Mouse (Mus musculus) forebrain, embryonic 12.5 days (tissue): ENCODE results near the gene Vps29. TPM values are rescaled to one million over a fixed set of nuclear protein-coding genes. Genes with fewer than 3 reads are reported as not detected.

Source experiments
- ATAC-seq: fragments of 200-750 bp; cut with Nextera tagmentation; 2 replicates; pipeline ENCODE4 v1.8.0; 2017; ENCODE audit warnings: moderate TSS enrichment; ENCODE audit not compliant: low FRiP score
- H3K27ac ChIP-seq: fragments of 300-500 bp; sonication (generic); 2 replicates; pipeline ENCODE4 v1.5.1; 2016; ENCODE audit warnings: mild to moderate bottlenecking
- H3K27me3 ChIP-seq: fragments of 300-500 bp; sonication (generic); 2 replicates; pipeline ENCODE4 v1.6.1; 2016; ENCODE audit warnings: mild to moderate bottlenecking
- H3K36me3 ChIP-seq: fragments of 300-500 bp; sonication (generic); replicated peaks from 2 replicates; pipeline ENCODE4 v1.6.1; 2016; ENCODE audit warnings: mild to moderate bottlenecking
- H3K4me1 ChIP-seq: fragments of 300-500 bp; sonication (generic); 2 replicates; pipeline ENCODE4 v1.6.1; 2016
- H3K4me2 ChIP-seq: fragments of 300-500 bp; sonication (generic); 2 replicates; pipeline ENCODE4 v1.6.1; 2016; ENCODE audit warnings: mild to moderate bottlenecking, moderate library complexity
- H3K4me3 ChIP-seq: fragments of 300-500 bp; sonication (generic); replicated peaks from 2 replicates; pipeline ENCODE4 v1.5.1; 2016; ENCODE audit warnings: mild to moderate bottlenecking
- H3K9ac ChIP-seq: fragments of 300-500 bp; sonication (generic); 2 replicates; pipeline ENCODE4 v1.6.1; 2016; ENCODE audit warnings: mild to moderate bottlenecking
- H3K9me3 ChIP-seq: fragments of 300-500 bp; sonication (generic); 2 replicates; pipeline ENCODE4 v1.6.1; 2016
- WGBS: fragments of 180-500 bp; shearing (Covaris S2); methylation state at CpG from one replicate; pipeline ENCODE4 v1.1.7; 2016; 5-methylcytosine and 5-hydroxymethylcytosine counted together
- polyA plus RNA-seq: library from polyadenylated mRNA; unstranded; fragments of >200 nt; fragmentation: Nextera tagmentation; extraction: Ambion mirVana; gene quantifications from 2 replicates; pipeline ENCODE4 v1.2.1, GENCODE M21; 2016

The Vps29 gene
- polyA plus RNA-seq, 1 experiment from 2014 or later: 174 TPM

DNA sequence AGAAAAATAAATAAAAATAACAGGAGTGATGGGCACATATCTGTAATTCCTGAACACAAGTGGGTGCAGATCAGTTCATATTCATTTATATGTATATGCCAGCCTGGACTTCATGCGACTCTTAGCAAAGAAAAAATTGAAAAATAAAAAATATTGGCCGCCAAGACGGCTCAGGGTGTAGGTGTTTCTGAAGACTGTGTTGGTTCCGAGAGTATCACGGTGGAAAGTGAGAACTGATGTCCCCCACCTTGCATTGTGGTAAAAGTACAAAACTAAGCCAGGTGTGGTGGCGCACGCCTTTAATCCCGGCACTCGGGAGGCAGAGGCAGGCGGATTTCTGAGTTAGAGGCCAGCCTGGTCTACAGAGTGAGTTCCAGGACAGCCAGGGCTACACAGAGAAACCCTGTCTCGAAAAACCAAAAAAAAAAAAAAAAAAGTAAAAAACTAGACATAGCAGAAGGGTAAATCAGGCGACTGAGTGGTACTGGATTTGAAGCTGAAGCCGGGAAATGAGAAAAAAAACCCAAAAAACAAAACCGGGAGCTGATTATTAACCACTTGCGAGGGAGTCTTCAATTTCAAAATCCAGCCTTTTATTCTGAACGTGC lies 37.1 kb downstream of the Vps29 start:
- ATAC-seq: peak; percentile 33
- Histone ChIP-seq H3K27me3 (no peaks in the 10 kb centered on the region), H3K4me1 (peaks cover 13% of the 10 kb centered on the region), H3K9ac (0 out of 2 replicates have a peak overlapping the region, but pooled peaks have one; percentile 78), H3K36me3 (no peaks in the 10 kb centered on the region; the same call in 1 of the 2 replicates), H3K27ac (no peak overlapping the region), H3K9me3 (no peaks in the 10 kb centered on the region), H3K4me2 (peak overlapping the region; percentile 94), H3K4me3 (peak overlapping the region; percentile 80)
- WGBS: 54% methylated on average over 15 of the region's 16 CpGs

DNA sequence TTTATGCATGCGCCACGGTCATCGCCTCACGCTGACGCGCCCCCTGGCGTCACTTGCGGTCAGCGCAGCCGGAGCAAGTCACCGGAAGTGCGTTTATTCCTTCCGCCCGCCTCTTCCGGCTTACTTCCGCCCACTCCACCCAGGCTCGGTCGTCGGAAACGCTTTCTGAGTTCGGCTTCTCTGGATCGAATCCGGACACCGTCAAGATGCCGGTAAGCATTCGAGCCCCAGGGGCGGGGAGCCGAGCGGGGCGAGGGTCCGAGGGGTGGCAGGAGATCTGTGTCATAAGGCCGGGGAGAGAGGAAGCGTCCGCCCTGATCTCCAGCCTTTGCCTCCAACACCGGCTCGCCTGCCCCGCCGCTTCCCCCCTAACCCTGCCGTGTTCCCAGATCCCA lies 37.6 kb downstream of the Vps29 start, which contains the start of gene Arpc3:
Gene Arpc3, plus strand, starts transcription at position 93 of the 395 bp plus-strand sequence.
- H3K4me2 ChIP-seq: peak within 1 kb of the TSS; percentile 94
- ATAC-seq: peak; percentile 85
- peak within 1 kb of the TSS; percentile 78 for H3K9ac ChIP-seq
- peaks cover 3% of the 10 kb centered on the region for H3K36me3 ChIP-seq
- H3K9me3 ChIP-seq: no peaks in the 10 kb centered on the region
- H3K27ac ChIP-seq: peak within 1 kb of the TSS; percentile 42; the same call in 1 of the 2 replicates
- peaks cover 13% of the 10 kb centered on the region for H3K4me1 ChIP-seq
- no peaks in the 10 kb centered on the region for H3K27me3 ChIP-seq
- under 1% methylated on average over 39 of the region's 39 CpGs for WGBS
- peak within 1 kb of the TSS; percentile 80 for H3K4me3 ChIP-seq

DNA sequence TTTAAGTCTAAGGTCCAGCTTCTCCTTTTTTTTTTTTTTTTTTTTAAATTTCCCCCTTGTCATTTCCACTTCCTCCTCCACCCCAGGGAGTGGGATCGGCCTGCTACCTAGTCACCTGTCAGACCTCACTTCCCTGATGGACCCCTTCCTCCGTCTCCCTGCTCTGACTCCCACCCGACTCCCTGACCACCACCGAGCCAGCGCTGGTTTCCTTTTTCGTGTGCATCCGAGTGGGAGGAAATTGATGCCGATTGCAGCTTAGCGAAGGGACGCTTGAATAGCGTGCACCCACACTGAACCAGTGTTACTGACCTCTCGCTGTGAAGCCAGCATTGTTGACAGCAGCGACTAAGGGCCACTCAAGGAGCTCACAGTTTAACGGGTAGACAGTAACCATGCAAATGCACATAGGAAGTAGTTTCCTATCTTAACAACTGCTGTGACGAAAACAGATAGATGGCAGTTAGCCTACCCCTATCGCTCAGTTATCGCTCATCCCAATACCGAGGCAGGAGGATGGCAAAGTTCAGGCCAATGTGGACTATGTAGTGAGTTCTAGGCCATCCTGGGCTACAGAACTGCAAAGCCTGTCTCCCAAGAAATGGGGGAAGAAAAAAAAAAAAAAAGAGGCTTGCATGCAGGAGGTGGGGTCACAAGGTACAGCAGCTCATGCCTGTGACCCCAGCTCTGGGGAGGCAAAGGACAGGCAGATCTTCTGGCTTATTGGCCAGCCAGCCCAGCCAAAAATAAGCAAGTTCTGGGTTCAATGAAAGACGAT lies 38.2 kb downstream of the Vps29 start:
- H3K4me3 ChIP-seq: peak overlapping the region; percentile 80
- WGBS: 16% methylated on average over 19 of the region's 19 CpGs
- H3K27me3 ChIP-seq: no peaks in the 10 kb centered on the region
- H3K27ac ChIP-seq: no peak overlapping the region
- no peaks in the 10 kb centered on the region for H3K9me3 ChIP-seq
- peak; percentile 51 for ATAC-seq
- H3K9ac ChIP-seq: peak overlapping the region; percentile 78
- H3K4me2 ChIP-seq: peak overlapping the region; percentile 94
- peaks cover 13% of the 10 kb centered on the region for H3K4me1 ChIP-seq
- peaks cover 9% of the 10 kb centered on the region for H3K36me3 ChIP-seq

DNA sequence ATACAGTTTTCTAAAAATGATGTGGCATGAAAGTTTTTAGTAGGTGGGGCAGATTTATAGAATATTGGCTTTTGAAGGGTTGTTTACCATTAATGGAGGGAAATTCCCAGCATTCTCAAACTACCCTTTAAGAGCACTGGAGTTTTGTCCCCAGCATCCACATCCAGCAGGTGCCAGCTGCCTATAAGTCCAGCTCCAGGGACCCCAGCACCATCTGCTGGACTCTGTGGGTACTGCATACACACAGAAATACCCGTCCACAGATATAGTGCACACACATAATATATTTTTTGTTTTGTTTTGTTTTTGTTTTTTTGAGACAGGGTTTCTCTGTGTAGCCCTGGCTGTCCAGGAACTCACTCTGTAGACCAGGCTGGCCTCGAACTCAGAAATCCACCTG lies 39.7 kb downstream of the Vps29 start:
- Histone ChIP-seq H3K4me1 (peaks cover 13% of the 10 kb centered on the region), H3K4me3 (no peak overlapping the region), H3K36me3 (peaks cover 14% of the 10 kb centered on the region), H3K9ac (no peak overlapping the region), H3K4me2 (no peak overlapping the region), H3K9me3 (no peaks in the 10 kb centered on the region), H3K27ac (no peak overlapping the region), H3K27me3 (no peaks in the 10 kb centered on the region)
- WGBS: 46% methylated on average over 2 of the region's 2 CpGs
- ATAC-seq: no peak

DNA sequence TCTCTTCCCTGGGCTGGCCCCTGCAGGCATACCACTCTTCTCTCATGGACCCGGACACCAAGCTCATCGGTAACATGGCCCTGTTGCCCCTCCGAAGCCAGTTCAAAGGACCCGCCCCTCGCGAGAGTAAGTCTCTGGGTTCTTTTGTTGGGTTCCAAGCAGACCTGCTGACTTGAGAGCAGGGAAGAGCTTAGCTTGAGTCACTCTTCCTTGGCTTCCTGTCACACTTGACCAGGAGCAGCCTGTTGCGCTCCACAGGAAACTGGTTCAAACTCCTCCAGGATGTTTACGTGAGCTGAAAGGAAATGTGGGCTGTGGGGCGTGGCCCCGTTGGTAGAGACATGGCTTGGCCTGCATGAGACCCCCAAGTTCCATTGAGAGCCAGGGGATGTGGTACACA lies 42.6 kb downstream of the Vps29 start:
- 96% methylated on average over 10 of the region's 10 CpGs for WGBS

DNA sequence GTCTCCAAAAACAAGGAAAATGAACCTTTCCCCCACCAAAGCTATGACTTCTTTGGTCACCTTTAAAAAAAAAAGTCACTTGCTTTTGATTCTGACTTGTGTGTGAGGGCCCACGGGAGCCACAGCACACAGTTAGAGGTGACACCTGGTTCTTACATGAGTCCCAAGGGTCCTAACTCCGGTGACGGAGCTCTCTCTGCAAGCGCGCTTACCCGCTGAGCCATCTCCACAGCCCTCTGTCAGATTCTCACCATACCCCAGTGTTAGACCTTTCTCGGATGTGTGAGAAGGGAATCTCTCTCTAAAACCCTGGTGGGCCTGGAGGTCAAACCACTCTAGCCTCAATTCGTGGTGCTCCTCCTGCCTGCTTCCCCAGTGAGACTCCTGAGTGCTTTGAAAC lies 43.3 kb downstream of the Vps29 start:
- H3K9me3 ChIP-seq: no peaks in the 10 kb centered on the region
- H3K27me3 ChIP-seq: no peaks in the 10 kb centered on the region
- H3K4me3 ChIP-seq: no peak overlapping the region
- no peak overlapping the region for H3K9ac ChIP-seq
- peaks cover 9% of the 10 kb centered on the region for H3K4me1 ChIP-seq
- 93% methylated on average over 8 of the region's 8 CpGs for WGBS
- no peak overlapping the region for H3K4me2 ChIP-seq
- no peak overlapping the region for H3K27ac ChIP-seq
- H3K36me3 ChIP-seq: peaks cover 38% of the 10 kb centered on the region
- no peak for ATAC-seq

More for the DNA sequence above, 42.6 kb downstream of the Vps29 start:
- no peak for ATAC-seq
- H3K4me1 ChIP-seq: peaks cover 13% of the 10 kb centered on the region
- H3K4me2 ChIP-seq: no peak overlapping the region
- peak overlapping the region; percentile 8; the same call in 1 of the 2 replicates for H3K27ac ChIP-seq
- peaks cover 32% of the 10 kb centered on the region for H3K36me3 ChIP-seq
- H3K9me3 ChIP-seq: no peaks in the 10 kb centered on the region
- H3K9ac ChIP-seq: no peak overlapping the region
- no peaks in the 10 kb centered on the region for H3K27me3 ChIP-seq
- no peak overlapping the region for H3K4me3 ChIP-seq

DNA sequence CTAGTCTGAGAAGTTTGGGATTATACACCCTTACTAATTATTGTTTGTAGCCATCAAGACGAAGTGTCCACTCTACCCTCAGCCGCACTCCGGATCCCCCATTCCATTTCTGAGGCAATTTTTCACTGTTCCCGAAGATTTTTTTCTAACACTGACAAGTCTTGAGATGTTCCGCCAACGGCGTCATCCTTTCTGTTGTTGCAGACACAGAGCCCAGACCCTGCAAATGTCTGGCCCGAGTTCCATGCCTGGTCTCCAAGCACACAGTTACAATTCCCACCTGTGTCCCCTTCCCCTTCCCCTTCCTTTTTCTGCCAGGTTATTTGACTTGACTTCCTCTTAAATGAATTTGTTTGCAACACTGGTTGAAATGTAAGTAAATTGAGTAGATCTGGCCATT lies 45.7 kb downstream of the Vps29 start:
- H3K36me3 ChIP-seq: peaks cover 62% of the 10 kb centered on the region
- H3K9ac ChIP-seq: no peak overlapping the region
- H3K9me3 ChIP-seq: no peaks in the 10 kb centered on the region
- no peaks in the 10 kb centered on the region for H3K4me1 ChIP-seq
- ATAC-seq: no peak
- no peaks in the 10 kb centered on the region for H3K27me3 ChIP-seq
- H3K4me2 ChIP-seq: no peak overlapping the region
- WGBS: 95% methylated on average over 8 of the region's 8 CpGs
- no peak overlapping the region for H3K4me3 ChIP-seq
- H3K27ac ChIP-seq: no peak overlapping the region

DNA sequence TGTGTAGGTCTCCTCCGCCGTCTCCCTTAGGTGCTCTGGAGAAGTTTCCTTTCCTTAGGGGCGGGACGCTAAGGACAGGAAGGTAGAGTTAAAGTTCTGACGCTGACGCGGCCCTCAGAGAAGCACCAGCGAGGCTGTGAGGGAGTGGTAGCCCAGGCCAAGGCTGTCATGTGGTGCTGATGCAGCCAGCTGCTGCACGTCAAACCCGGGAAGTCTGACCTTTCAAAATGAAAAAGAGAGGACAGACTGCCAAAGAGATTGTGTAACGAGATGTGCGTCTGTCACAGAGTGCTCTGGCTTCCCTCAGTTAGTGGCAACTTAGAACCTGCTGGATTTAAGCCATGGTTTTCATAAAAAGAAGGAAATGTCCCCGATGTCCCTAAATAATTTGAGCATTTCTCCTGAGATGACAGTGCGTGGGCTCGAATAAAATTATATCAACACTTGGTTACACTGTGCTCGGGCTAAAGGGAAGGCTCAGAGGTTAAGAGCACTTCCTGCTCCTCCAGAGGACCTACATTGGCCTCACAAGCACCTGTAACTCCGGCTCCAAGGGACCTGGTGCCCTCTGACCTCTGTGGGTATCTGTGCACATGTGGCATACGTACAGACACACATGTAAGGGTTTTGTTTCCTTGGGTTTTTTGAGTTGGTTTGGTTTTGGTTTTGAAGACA lies 46.6 kb downstream of the Vps29 start:
- Histone ChIP-seq H3K9me3 (no peaks in the 10 kb centered on the region), H3K4me3 (no peak overlapping the region), H3K36me3 (peaks cover 71% of the 10 kb centered on the region), H3K4me2 (no peak overlapping the region), H3K27ac (no peak overlapping the region), H3K9ac (no peak overlapping the region), H3K27me3 (no peaks in the 10 kb centered on the region), H3K4me1 (no peaks in the 10 kb centered on the region)
- ATAC-seq: no peak
- 87% methylated on average over 18 of the region's 18 CpGs for WGBS

DNA sequence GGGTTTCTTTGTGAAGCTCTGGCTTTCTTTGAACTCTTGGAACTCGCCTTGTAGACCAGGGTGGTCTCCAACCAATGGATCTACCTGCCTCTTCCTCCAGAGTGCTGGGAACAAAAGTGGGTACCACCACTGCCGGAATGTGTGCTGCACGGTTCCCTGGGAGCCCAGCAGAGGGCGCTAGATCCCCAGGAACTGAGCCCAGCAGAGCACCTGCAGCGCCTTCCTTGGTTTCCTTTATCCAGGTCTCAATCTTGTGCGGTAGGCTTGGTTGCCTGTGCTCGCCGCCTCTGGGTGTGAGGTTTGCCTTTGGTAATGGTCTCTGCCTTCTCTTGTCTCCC lies 47.1 kb downstream of the Vps29 start:
- H3K9ac ChIP-seq: no peak overlapping the region
- no peak for ATAC-seq
- 14% methylated on average over 8 of the region's 8 CpGs for WGBS
- no peak overlapping the region for H3K27ac ChIP-seq
- H3K36me3 ChIP-seq: peaks cover 76% of the 10 kb centered on the region
- H3K27me3 ChIP-seq: no peaks in the 10 kb centered on the region
- H3K4me1 ChIP-seq: no peaks in the 10 kb centered on the region
- H3K4me3 ChIP-seq: no peak overlapping the region
- H3K9me3 ChIP-seq: no peaks in the 10 kb centered on the region
- H3K4me2 ChIP-seq: no peak overlapping the region

DNA sequence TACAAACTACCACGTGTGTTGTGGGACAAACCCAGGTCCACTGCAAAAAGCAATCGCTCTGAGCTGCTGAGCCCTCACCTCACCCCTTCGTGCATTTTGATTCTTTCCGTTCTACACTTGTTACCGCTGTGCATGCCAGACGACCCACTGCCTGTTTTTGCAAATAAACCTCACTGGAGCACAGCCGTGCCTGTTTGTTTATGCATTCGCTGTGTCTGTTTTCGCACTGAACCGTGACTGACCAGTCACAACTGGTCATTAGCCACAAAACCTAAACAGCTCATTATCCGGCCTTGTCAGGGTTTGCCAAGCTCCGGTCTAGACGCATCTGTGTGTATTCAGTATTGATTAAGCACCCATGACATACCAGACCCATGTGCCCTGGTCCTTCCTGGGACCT lies 48.0 kb downstream of the Vps29 start:
- no peak overlapping the region for H3K27ac ChIP-seq
- H3K4me1 ChIP-seq: no peaks in the 10 kb centered on the region
- no peak for ATAC-seq
- no peak overlapping the region for H3K9ac ChIP-seq
- peaks cover 78% of the 10 kb centered on the region for H3K36me3 ChIP-seq
- no peak overlapping the region for H3K4me2 ChIP-seq
- peaks cover 4% of the 10 kb centered on the region for H3K9me3 ChIP-seq
- no peaks in the 10 kb centered on the region for H3K27me3 ChIP-seq
- H3K4me3 ChIP-seq: no peak overlapping the region
- WGBS: 88% methylated on average over 13 of the region's 13 CpGs

DNA sequence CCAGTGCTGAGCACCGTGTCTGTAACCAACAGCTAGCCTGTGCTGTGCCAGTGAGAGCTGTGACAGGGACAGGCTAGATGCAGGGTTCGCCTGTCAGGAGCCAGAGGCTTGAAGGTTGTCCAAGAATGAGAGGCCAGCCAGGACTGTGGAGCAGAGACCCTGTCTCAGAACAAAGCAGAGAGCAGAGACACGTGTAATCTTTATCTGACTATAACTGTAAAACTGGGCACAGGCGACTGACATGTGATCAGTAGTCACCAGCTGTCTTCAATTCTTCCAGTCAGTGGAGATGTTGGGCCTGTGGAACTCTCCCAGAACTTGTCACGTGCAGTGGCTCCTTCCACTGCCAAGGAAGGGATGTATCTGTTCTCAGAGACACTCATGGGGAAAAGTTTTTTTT lies 48.6 kb downstream of the Vps29 start:
- no peaks in the 10 kb centered on the region for H3K27me3 ChIP-seq
- H3K36me3 ChIP-seq: peaks cover 77% of the 10 kb centered on the region
- H3K4me3 ChIP-seq: no peak overlapping the region
- H3K27ac ChIP-seq: no peak overlapping the region
- 87% methylated on average over 5 of the region's 5 CpGs for WGBS
- H3K9me3 ChIP-seq: peaks cover 4% of the 10 kb centered on the region
- H3K4me1 ChIP-seq: no peaks in the 10 kb centered on the region
- no peak for ATAC-seq
- H3K4me2 ChIP-seq: no peak overlapping the region
- H3K9ac ChIP-seq: no peak overlapping the region

DNA sequence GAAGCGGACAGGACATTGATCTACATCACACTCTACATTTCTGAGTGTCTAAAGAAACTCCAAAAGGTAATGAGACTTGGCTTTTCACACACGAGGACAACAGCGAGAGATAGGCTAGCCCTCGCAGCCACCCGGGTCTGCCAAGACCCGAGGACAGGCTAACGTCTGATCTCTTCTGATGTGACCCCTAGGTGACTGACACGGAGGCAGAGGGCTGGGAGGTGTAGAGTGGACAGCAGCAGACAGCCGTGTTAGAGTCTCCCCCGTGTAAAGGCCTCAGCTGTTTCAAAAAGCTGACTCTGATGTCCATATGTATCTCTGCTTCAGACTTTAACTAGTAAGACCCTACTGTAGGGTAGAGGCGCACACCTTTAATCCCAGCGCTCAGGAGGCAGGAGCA lies 49.2 kb downstream of the Vps29 start:
- Histone ChIP-seq H3K9ac (no peak overlapping the region), H3K4me3 (no peak overlapping the region), H3K4me2 (no peak overlapping the region), H3K4me1 (no peaks in the 10 kb centered on the region), H3K27ac (no peak overlapping the region), H3K9me3 (peaks cover 4% of the 10 kb centered on the region), H3K27me3 (no peaks in the 10 kb centered on the region), H3K36me3 (peaks cover 74% of the 10 kb centered on the region)
- ATAC-seq: no peak
- 92% methylated on average over 12 of the region's 12 CpGs for WGBS
